Mouse (Mus musculus) brain, embryonic 14.5 days (tissue): ENCODE results near the gene Kirrel2.
"Not testable (repeated sequence)": the region's sequence is repeated elsewhere in the genome, so short reads cannot be mapped to it uniquely, and the experiment has no call there.

ENCODE experiments used
- CTCF ChIP-seq: fragments of 200-500 bp; IDR thresholded peaks from 2 replicates; pipeline ENCODE4 v1.5.1; 2012; ENCODE audit warnings: inconsistent platforms, mild to moderate bottlenecking, moderate library complexity, borderline replicate concordance; ENCODE audit not compliant: insufficient read depth, insufficient read length; ENCODE audit errors: extremely low read depth
- POLR2A ChIP-seq: fragments of 200-500 bp; IDR thresholded peaks from 2 replicates; pipeline ENCODE4 v1.6.1; 2012; ENCODE audit warnings: mild to moderate bottlenecking, inconsistent platforms, borderline replicate concordance; ENCODE audit not compliant: poor library complexity, insufficient read depth, insufficient read length, severe bottlenecking; ENCODE audit errors: extremely low read depth

- not testable (repeated sequence) for TF ChIP-seq CTCF, POLR2A
Measured at GRCm38 (mm10) chr7:30476136-30476535, 18.6 kb upstream of the Kirrel2 start.
